Mouse (Mus musculus) limb, embryonic 15.5 days (tissue): ENCODE results near the gene Rxra. TPM values are rescaled to one million over a fixed set of nuclear protein-coding genes. Genes with fewer than 3 reads are reported as not detected.
A peak's percentile ranks its signal among the peaks of the same experiment; 100 is the strongest.

Experiments
- ATAC-seq: fragments of 200-750 bp; cut with Nextera tagmentation; 2 replicates; pipeline ENCODE4 v1.8.0; 2017; ENCODE audit warnings: low read depth, moderate TSS enrichment; ENCODE audit not compliant: insufficient number of reproducible peaks, low FRiP score, low TSS enrichment
- H3K27ac ChIP-seq: fragments of 300-500 bp; sonication (generic); 2 replicates; pipeline ENCODE4 v1.5.1; 2015; ENCODE audit warnings: moderate library complexity, mild to moderate bottlenecking, inconsistent platforms
- H3K27me3 ChIP-seq: fragments of 300-500 bp; sonication (generic); 2 replicates; pipeline ENCODE4 v1.6.1; 2015; ENCODE audit warnings: inconsistent platforms
- H3K36me3 ChIP-seq: fragments of 300-500 bp; sonication (generic); 2 replicates; pipeline ENCODE4 v1.6.1; 2015; ENCODE audit warnings: inconsistent platforms
- H3K4me1 ChIP-seq: fragments of 300-500 bp; sonication (generic); 2 replicates; pipeline ENCODE4 v1.6.1; 2015; ENCODE audit warnings: inconsistent platforms
- H3K4me2 ChIP-seq: fragments of 300-500 bp; sonication (generic); 2 replicates; pipeline ENCODE4 v1.6.1; 2015; ENCODE audit warnings: mild to moderate bottlenecking, inconsistent platforms
- H3K4me3 ChIP-seq: fragments of 300-500 bp; sonication (generic); 2 replicates; pipeline ENCODE4 v1.5.1; 2015; ENCODE audit warnings: mild to moderate bottlenecking, inconsistent platforms
- H3K9ac ChIP-seq: fragments of 300-500 bp; sonication (generic); 2 replicates; pipeline ENCODE4 v1.6.1; 2015; ENCODE audit warnings: inconsistent platforms
- H3K9me3 ChIP-seq: fragments of 300-500 bp; sonication (generic); 2 replicates; pipeline ENCODE4 v1.6.1; 2016; ENCODE audit warnings: inconsistent platforms
- WGBS: fragments of 180-500 bp; shearing (Covaris S2); methylation state at CpG from one replicate; pipeline ENCODE4 v1.1.7; 2015; 5-methylcytosine and 5-hydroxymethylcytosine counted together
- polyA plus RNA-seq: library from polyadenylated mRNA; unstranded; fragments of >200 nt; fragmentation: Nextera tagmentation; extraction: Ambion mirVana; gene quantifications from 2 replicates; pipeline ENCODE4 v1.2.1, GENCODE M21; 2015

Gene Rxra
- polyA plus RNA-seq, 1 experiment from 2014 or later = 19.7 TPM

DNA sequence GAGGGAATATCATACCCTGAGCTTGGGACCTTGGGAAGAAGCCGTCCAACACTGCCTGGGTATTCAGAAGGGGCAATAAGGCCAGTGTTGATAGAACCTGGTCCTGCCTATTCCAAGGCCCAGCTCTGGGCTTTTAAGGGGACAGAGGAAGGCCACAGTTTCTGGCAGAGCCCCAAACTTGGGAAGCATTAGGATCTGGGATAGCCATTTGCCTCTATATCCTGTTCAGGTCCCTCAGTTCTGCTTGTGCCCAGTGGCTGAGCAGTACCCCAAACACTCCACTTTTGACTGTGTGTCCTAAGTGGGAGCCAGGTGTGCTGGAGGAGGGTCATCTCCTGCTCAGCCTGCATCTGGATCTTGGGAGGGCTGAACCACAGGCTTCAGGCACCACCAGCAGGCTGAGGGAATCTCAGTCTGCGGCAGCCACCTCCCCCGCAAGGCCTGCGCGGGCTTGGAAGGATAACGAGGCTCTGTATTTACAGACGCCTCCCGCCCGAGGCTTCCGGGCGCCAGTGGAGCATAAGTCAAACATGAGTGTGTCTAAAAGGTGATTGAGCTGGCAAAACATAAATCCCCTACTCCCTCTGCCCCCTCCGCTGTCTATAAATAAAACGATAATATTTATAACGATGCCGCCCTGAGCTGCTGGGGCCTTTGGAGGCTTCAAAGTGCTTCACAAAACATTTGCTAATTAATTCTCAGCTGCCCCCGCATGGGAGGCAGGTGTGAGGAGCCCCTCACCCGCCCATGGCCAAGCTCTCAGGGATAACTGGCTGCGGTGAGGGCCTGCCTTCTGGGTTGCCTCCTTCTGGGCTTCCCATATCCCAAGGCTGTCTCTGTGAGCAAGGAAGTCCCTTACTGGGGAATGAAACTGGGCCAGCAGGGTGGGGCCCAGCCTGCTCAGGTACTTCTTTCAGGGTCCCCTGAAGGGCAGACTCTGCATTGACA, 69.7 kb downstream of the Rxra start:
- no peak overlapping the region for H3K4me3 ChIP-seq
- no peak overlapping the region for H3K9ac ChIP-seq
- ATAC-seq = peak; percentile 19; the same call in 1 of the 2 replicates
- no peak overlapping the region for H3K4me2 ChIP-seq
- H3K27ac ChIP-seq = peak overlapping the region; percentile 85
- H3K27me3 ChIP-seq = no peaks in the 10 kb centered on the region
- peaks cover 64% of the 10 kb centered on the region for H3K36me3 ChIP-seq
- no peaks in the 10 kb centered on the region for H3K9me3 ChIP-seq
- H3K4me1 ChIP-seq = peaks cover 75% of the 10 kb centered on the region
- 10% methylated on average over 18 of the region's 18 CpGs for WGBS

GRCm38 (mm10) chr2:27746854-27747253, 70.6 kb downstream of the Rxra start:
- H3K4me3 ChIP-seq = no peak overlapping the region
- no peaks in the 10 kb centered on the region for H3K9me3 ChIP-seq
- peaks cover 79% of the 10 kb centered on the region for H3K4me1 ChIP-seq
- no peak overlapping the region for H3K4me2 ChIP-seq
- no peak for ATAC-seq
- H3K27me3 ChIP-seq = no peaks in the 10 kb centered on the region
- no peak overlapping the region for H3K9ac ChIP-seq
- peak overlapping the region; percentile 85 for H3K27ac ChIP-seq
- 65% methylated on average over 2 of the region's 2 CpGs for WGBS
- peaks cover 64% of the 10 kb centered on the region for H3K36me3 ChIP-seq

DNA sequence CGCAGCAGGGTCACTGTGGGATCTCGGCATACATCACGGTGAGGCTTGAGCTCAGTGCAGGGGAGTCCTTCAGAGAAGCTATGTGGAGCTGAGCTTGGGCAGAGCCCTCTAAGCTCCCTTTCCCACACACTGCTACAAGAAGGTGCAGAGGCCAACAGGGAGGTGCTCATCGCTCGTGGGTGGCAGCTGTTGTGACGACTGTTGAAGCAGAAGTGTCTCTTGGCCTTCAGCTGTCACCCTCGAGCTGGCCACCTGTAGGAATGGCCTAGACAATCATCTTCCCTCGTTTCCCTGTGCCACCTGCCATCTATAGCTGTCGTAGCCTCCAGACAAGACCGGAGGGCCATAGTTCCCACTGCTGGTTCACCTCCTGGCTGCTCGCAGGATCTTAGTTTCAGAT, 72.7 kb downstream of the Rxra start:
- Histone ChIP-seq H3K4me2 (no peak overlapping the region), H3K4me1 (peaks cover 66% of the 10 kb centered on the region), H3K27ac (no peak overlapping the region), H3K9me3 (no peaks in the 10 kb centered on the region), H3K4me3 (no peak overlapping the region), H3K27me3 (no peaks in the 10 kb centered on the region), H3K36me3 (peaks cover 68% of the 10 kb centered on the region), H3K9ac (no peak overlapping the region)
- WGBS = 85% methylated on average over 11 of the region's 11 CpGs
- no peak for ATAC-seq

DNA sequence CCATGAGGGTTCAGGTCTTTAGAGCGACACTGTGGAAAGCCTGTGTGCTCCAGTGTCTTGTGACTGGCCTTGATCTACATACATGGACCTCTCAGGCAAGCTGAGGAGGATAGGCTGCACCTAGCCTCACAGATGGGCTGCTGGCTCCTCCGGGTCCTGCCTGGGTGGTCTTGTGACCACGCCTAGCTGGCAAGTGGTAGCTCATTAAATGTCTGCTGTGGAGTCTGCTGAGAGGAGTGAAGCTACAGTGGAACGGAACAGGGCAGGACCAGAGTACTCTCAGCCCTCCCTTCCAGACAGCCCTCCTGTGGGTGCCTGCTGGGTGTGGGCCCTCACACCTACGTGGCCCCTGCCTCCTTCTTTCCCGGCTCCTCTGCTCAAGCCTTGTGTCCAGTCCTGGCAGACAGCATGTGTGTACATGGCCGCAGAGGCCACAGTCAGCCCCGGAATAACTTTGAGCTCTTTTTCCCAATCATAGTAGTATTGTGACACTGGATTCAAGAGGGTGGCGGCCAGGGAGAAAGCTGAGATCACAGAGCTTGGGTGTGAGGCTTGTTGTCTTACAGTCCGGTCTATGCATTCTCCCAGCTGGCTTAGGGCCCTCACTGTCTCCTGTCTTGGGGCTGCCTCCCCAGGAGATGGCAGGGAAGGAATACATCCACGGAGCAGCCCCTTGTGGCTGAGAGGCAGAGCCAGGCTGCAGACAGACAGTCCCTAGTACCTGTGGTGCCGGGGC, 74.3 kb downstream of the Rxra start:
- no peaks in the 10 kb centered on the region for H3K27me3 ChIP-seq
- peak overlapping the region; percentile 76 for H3K27ac ChIP-seq
- 0 out of 2 replicates have a peak overlapping the region, but pooled peaks have one; percentile 1 for H3K9ac ChIP-seq
- H3K4me2 ChIP-seq = no peak overlapping the region
- no peak overlapping the region for H3K4me3 ChIP-seq
- H3K36me3 ChIP-seq = peaks cover 84% of the 10 kb centered on the region
- H3K4me1 ChIP-seq = peaks cover 50% of the 10 kb centered on the region
- WGBS = 46% methylated on average over 12 of the region's 12 CpGs
- H3K9me3 ChIP-seq = no peaks in the 10 kb centered on the region
- ATAC-seq = peak; percentile 57; the same call in 1 of the 2 replicates

GRCm38 (mm10) chr2:27751135-27751519, 74.9 kb downstream of the Rxra start:
- ATAC-seq = no peak
- Histone ChIP-seq H3K27ac (peak overlapping the region; percentile 76), H3K4me3 (no peak overlapping the region), H3K9me3 (no peaks in the 10 kb centered on the region), H3K27me3 (no peaks in the 10 kb centered on the region), H3K4me1 (peaks cover 48% of the 10 kb centered on the region), H3K9ac (0 out of 2 replicates have a peak overlapping the region, but pooled peaks have one; percentile 1), H3K4me2 (no peak overlapping the region), H3K36me3 (peaks cover 89% of the 10 kb centered on the region)
- WGBS = 48% methylated on average over 7 of the region's 7 CpGs

DNA sequence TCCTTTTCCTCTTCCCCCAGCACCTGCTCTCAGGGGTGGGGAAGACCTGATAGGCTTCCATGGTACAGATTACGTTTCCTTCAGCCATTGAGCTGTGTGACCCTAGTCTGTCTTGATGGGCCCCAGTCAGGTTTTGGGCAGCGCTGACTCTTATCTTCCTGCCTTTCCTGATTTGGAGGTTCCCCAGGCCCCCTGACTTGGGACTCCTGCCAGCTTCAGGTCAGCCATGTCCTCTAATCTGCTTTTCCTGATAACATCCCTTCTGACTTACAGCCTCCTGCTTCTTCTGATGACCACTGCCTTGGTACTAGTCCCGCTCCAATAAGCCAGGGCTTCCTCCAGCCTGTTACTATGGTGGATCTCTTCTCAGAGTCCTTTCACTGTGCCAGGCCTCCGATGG, 75.6 kb downstream of the Rxra start:
- H3K27me3 ChIP-seq = no peaks in the 10 kb centered on the region
- H3K4me1 ChIP-seq = peaks cover 48% of the 10 kb centered on the region
- no peak overlapping the region for H3K4me3 ChIP-seq
- H3K9ac ChIP-seq = no peak overlapping the region
- H3K9me3 ChIP-seq = no peaks in the 10 kb centered on the region
- H3K4me2 ChIP-seq = no peak overlapping the region
- no peak for ATAC-seq
- peaks cover 96% of the 10 kb centered on the region for H3K36me3 ChIP-seq
- H3K27ac ChIP-seq = no peak overlapping the region
- WGBS = 95% methylated on average over 4 of the region's 4 CpGs

- no peak overlapping the region for H3K27ac ChIP-seq
- no peak overlapping the region for H3K9ac ChIP-seq
- H3K4me1 ChIP-seq = peaks cover 60% of the 10 kb centered on the region
- peaks cover 87% of the 10 kb centered on the region for H3K36me3 ChIP-seq
- no peaks in the 10 kb centered on the region for H3K27me3 ChIP-seq
- no peak overlapping the region for H3K4me2 ChIP-seq
- no peak for ATAC-seq
- no peak overlapping the region for H3K4me3 ChIP-seq
- no peaks in the 10 kb centered on the region for H3K9me3 ChIP-seq
- 97% methylated on average over 9 of the region's 9 CpGs for WGBS
Measured at GRCm38 (mm10) chr2:27754094-27754493, 77.9 kb downstream of the Rxra start.

DNA sequence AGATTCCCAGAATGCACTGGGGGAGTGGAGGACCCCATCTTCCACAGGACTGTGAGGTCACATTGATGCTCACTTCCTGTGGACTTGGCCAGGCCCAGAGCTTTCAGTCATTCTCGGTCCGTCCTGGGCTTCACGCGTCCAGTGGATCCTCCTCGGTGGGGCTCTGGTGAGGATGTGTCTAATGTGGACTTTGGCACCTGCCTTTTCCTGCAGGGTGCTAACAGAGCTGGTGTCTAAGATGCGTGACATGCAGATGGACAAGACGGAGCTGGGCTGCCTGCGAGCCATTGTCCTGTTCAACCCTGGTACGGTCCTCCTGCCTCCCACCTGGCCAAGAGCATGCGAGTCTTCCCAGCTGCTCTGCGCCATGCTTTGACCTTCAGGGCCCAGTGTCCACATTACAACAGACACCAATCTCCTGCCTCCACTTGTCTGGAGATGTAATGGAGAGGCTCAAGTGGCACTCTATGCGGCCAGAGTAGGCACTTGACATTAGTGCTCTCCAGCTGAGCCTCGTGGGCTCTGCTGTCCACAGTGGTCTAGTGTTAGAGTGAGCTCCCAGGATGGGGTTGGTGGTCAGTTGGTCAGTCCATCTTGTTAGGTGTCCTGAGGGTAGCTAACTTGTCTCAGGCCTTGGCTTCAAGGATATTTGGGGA, 79.9 kb downstream of the Rxra start:
- H3K27ac ChIP-seq = peak overlapping the region; percentile 93
- no peaks in the 10 kb centered on the region for H3K27me3 ChIP-seq
- 92% methylated on average over 13 of the region's 13 CpGs for WGBS
- H3K9ac ChIP-seq = no peak overlapping the region
- peaks cover 60% of the 10 kb centered on the region for H3K4me1 ChIP-seq
- no peak for ATAC-seq
- H3K4me2 ChIP-seq = no peak overlapping the region
- H3K36me3 ChIP-seq = peaks cover 85% of the 10 kb centered on the region
- no peak overlapping the region for H3K4me3 ChIP-seq
- H3K9me3 ChIP-seq = no peaks in the 10 kb centered on the region

DNA sequence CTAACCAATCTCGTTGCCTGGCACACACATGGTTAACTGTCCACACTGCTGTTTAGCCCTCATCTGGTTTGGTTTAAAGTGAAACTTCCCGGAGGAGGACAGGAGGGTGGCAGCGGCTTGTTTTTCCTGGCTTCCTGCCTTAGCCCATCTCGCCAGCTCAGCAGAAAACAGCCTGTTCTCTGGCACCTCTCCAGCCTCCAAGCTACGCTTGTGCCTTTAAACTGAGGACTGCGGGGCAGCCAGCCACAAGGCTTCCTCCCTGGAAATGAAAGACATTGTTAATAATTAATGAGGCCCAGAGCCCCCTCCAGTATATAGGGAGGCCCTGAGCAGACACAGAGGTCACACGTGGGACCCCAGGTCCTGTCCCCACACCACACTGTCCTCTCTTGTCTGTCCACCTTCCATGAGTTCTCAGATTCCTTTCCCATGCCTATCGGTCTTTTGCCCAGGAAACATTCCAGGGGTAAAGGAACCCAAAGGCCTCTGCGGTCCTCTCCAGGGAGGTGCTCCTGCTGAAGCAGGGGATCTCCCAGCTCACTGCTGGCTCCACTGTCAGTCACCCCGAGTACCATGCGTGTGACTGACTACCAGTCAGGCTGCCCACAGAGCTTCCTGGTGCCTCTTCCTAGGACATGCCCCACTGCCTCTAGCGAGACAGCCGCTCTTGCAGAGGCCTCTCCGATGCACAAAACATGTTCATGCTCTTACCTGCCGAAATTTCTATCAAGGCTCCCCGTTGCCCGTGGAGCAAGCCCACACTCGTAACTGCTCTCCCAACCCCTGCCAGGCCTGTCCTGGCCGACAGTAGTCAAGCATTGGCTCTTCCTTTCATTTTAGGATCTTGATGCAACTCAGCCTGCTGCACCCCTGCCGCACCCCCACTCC, 82.4 kb downstream of the Rxra start:
- Histone ChIP-seq H3K9ac (no peak overlapping the region), H3K27me3 (no peaks in the 10 kb centered on the region), H3K4me3 (no peak overlapping the region), H3K9me3 (no peaks in the 10 kb centered on the region), H3K27ac (peak overlapping the region; percentile 93), H3K36me3 (peaks cover 70% of the 10 kb centered on the region), H3K4me1 (peaks cover 73% of the 10 kb centered on the region), H3K4me2 (peak overlapping the region; percentile 26)
- WGBS = 16% methylated on average over 20 of the region's 20 CpGs
- peak; percentile 57 for ATAC-seq

- H3K4me2 ChIP-seq = no peak overlapping the region
- H3K9me3 ChIP-seq = no peaks in the 10 kb centered on the region
- H3K4me1 ChIP-seq = peaks cover 81% of the 10 kb centered on the region
- H3K9ac ChIP-seq = no peak overlapping the region
- WGBS = 72% methylated on average over 14 of the region's 14 CpGs
- peak overlapping the region; percentile 93 for H3K27ac ChIP-seq
- H3K4me3 ChIP-seq = no peak overlapping the region
- no peaks in the 10 kb centered on the region for H3K27me3 ChIP-seq
- peaks cover 63% of the 10 kb centered on the region for H3K36me3 ChIP-seq
- no peak for ATAC-seq
Measured at GRCm38 (mm10) chr2:27759431-27759830, 83.2 kb downstream of the Rxra start.
